Mouse (Mus musculus) kidney, adult 8-10 months (tissue): ENCODE data around the gene Cyb5b.
A peak's percentile ranks its signal among the peaks of the same experiment; 100 is the strongest.
"Not testable (repeated sequence)": the region's sequence is repeated elsewhere in the genome, so short reads cannot be mapped to it uniquely, and the experiment has no call there.

ENCODE experiments used
- DNase-seq, 2 experiments: peaks; one replicate each; pipeline ENCODE4 v3.0.0; 2022

Gene Cyb5b

DNA sequence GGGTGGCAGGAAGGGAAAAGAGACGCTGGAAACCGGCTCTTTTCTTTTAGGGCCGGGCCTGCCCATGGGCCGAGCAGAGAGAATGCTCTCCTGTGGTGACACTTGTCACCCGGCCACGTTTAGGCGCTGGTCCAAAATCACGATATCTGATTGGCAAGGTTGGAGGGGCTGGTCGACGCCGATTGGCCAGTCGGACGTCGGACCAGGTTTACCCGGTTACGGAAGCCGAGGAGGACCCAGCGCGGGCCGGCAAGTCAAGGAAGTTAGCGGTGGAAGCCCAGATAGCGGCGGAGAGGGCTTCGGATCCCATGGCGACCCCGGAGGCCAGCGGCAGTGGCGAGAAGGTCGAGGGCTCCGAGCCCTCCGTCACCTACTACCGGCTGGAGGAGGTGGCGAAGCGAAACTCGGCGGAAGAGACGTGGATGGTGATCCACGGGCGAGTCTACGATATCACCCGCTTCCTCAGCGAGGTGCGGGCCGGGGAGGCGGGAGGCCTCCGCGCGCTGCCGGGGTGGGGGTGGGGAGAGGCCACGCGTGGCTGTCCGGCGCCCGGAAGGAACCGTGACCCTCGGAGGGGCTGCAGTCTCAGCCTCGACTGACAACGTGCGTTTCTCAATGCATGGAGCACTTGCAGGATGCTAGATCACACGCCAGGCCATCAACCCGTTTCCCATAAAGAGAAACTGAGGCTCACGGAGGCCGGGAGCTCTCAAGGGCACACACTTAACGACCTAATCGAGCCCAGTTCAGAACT, at the start of gene Cyb5b:
Gene Cyb5b, plus strand, starts transcription at position 237 of the 754 bp plus-strand sequence.
- DNase-seq, result peak; percentile 96 to 97

- peak in 1 of 2 experiments; percentile 80 for DNase-seq
These were observed 45.9 kb upstream of the Cyb5b start for GRCm38 (mm10) chr8:107104547-107104946.

GRCm38 (mm10) chr8:107108089-107108488, 42.4 kb upstream of the Cyb5b start:
- DNase-seq, result not testable (repeated sequence)

- DNase-seq, result no peak
These were observed 41.3 kb upstream of the Cyb5b start for GRCm38 (mm10) chr8:107108978-107109720.

- DNase-seq, result no peak
These were observed 40.5 kb upstream of the Cyb5b start for GRCm38 (mm10) chr8:107109816-107110435.

- DNase-seq, result no peak
These were observed 39.7 kb upstream of the Cyb5b start for GRCm38 (mm10) chr8:107110629-107111330.

DNA sequence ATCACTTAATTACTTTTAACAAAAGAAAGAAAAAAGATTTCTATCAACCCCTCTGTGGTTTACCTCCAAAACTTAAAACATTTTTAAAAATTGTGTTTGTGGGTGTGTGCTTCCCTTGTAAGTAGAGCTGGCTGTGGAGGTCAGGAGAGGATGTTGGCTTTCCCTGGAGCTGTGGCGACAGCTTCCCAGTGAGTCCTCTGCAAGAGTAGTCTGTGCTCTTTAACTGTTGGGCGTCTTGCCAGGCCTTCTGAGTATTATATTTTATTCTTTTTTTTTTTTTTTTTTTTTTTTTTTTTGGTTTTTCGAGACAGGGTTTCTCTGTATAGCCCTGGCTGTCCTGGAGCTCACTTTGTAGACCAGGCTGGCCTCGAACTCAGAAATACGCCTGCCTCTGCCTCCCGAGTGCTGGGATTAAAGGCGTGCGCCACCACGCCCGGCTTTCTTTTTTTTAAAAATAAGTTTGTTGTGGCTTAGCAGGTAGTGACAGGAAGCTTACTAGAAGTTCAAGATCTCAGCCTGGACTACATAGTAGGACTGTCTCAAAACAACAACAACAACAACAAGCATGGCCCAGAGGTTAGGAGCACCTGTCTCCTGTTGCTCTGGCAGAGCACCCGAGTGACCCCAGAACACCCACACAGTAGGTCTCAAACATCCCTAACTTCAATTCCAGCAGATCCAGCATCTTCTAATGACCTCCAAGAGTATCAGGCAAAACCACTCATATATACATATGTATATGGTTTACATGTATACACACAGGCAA, 38.9 kb upstream of the Cyb5b start:
- no peak for DNase-seq

DNA sequence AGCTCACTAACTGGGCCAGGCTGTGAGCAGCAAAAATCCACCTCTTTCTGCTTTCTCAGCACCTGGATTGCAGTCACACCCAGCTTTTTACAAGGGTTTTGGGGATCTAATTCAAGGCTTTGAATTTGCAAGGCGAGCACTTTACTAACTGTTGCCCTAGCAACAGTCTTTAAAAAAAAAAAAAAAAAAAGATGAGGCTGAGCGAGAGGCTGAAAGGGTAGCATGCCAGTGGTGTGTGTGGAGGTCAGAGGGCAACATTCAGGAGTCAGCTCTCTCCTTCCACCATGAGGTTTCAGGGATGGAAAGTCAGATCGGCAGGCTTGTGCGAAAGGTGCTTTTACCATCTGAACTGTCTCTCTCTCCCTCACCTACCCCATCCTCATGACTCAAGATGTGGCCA, 37.2 kb upstream of the Cyb5b start:
- DNase-seq, result no peak

DNA sequence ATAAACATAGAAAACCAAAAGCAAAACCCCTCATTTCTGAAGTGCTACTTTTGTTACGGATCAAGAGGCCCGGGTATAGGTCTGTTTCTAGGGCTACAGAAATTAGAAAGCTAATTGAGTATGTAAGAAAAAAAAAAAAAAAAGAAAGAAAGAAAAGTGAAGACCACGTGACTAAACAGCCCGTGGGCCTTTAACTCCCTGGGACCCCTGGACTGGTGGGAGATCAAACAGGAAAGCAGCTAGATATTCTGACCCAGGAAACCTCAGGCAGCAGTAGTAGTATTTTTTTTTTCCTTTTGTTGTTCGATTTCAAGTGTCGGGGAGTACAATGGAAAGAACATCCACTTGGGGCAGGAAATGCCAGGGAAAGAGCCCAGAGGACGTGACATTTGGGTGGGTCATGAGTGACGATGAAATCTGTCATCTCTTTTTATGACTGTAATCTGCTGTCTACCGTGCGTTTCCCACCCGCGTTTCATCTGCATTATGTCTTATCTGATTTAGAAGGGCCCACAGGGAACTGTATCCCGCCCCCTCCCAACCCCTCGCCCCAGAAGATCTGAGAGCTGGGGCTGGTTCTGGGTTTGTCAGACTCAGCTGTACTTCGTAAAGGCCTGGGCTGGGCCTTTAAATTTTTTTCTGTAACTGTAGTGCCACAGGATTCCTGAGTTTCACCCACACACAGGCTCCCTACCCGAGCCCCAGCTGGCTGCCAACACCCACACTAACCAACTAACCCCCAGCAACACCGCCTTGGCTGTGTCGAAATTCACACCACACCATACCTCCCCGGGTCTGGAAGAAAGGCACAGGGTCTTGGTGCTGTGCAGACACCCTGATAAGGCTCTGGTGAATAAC, 36.1 kb upstream of the Cyb5b start:
- no peak for DNase-seq

DNA sequence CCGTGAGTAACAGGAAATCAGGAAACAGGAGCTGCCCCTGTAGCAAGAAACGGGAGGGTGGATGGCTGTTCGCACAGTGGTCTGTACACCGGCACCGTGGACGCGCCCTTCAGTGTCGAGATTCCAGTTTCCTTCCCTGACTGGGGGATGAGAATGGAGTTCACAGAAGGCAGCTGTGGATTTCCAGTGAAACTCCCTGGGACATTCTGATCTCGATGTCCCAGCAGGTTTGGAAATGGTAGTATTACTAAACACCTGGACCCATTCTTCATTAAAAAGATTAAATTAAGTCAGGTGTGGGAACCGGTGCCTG, 35.5 kb upstream of the Cyb5b start:
- DNase-seq, result no peak

GRCm38 (mm10) chr8:107116023-107116422, 34.4 kb upstream of the Cyb5b start:
- DNase-seq, result peak; percentile 84 to 90

DNA sequence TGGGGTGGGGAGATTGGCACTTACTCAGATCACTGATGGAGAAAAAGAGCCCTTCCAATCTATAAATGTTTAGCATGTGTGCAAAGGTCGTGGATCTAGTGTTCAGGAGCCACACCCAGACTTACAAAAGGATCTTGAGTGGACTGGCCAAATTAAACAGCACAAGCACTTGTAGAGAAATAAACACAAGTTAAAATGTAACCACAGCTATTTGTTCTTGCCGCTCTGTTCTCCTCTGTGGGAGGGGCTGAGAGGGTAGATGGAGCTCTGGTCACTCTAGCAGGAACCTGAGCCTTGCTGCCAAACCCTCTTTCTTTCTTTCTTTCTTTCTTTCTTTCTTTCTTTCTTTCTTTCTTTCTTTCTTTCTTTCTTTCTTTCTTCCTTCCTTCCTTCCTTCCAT, 33.4 kb upstream of the Cyb5b start:
- DNase-seq, result peak; percentile 67 to 92

DNA sequence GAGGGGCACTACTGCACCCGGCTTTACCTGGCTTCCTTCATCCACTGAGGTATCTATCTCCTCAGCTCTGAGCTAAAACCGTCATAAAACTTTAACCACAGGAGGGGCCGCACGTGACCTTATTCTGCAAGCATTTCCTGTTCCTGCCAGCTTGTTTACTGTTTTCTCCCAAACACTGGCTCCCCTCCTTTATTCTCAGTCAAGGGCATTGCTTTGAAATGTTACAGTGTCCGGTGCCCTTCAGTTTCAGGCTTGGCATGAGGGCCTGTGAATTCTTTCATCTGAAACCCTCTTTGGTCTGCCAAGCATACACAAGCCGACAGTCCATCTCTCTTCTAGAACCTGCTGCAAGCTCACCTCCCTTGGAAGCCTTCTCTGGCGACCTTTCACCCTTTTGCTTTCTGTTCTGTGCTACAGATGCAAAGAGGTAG, 31.6 kb upstream of the Cyb5b start:
- DNase-seq, result peak; percentile 89 to 90

DNA sequence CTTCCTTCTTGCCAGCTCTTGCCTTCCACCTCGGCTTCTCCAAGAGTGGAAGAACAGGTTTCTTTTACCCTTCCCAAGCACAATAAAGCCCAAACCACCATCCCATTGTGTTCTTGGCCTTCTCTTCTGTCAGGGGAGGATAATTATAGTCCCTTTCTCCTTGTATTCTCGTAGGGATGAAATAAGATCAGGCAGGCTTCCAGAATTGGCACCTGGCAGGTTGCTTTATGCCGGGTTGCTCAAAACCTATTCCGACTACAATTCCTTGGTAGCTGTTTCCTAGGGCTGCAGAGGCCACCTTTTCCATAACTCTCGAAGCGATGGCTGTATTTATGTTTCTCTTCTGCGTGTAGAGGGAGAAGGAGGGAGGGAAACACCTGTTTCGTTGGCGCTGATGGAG, 31.0 kb upstream of the Cyb5b start:
- DNase-seq, result no peak

- no peak for DNase-seq
These were observed 29.6 kb upstream of the Cyb5b start for GRCm38 (mm10) chr8:107120806-107121205.

DNA sequence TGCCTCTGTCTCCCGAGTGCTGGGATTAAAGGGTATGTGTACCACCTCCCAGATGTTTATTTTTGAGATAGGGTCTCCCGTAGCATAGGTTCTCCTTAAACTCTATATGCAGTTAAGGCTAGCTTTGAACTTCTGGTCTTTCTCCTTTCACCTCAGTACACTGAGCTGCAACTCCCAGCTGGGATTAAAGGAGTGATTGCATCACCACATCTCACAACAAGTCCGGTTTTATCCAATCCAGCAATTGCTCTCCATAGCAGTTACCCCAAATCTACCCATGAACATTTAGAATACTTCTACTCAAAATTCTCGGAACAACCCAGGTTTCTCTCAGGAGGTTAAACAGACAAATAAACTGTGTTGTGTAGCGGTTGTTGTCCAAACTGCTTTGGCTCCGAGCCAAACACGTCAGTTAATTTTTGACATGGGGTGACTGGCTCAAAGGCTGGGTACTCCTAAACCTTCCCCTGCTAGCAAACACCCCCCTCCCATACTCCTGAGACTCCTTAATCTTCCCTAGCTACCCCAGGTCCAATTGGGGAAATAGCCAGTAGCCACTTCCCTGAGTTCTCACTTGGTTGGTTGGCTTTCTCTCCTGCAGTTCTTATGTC, 28.7 kb upstream of the Cyb5b start:
- peak; percentile 71 to 82 for DNase-seq

DNA sequence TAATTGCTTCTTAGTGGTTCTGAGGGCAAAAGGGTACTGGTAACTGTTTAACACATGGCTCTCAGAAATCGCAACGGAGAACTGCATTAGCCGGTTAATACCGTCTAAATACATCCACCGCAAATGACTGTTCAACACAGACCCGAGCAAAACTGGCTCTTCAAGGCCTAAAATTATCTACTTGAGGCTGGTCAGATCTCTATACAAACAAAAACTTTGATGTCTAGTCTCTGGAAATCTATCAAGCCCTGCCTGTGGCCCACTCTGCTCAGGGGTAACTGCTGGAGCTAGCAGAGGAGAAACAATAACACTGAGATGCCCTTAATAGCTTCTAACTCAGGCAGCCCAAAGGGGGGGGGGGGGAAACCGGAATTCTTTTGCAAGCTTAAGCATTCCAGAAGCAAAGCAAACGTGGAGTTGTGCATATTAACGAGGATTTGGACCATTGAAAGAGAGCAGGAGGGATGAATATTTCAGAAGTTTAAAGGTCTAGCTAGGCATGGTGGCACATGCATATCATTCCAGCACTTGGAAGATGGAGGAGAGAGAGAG, 27.3 kb upstream of the Cyb5b start:
- peak; percentile 55 to 65 for DNase-seq

GRCm38 (mm10) chr8:107124343-107124742, 26.1 kb upstream of the Cyb5b start:
- no peak for DNase-seq

GRCm38 (mm10) chr8:107129171-107130025, 21.0 kb upstream of the Cyb5b start:
- peak; percentile 81 to 89 for DNase-seq

GRCm38 (mm10) chr8:107130028-107130427, 20.4 kb upstream of the Cyb5b start:
- DNase-seq, result no peak
